Mouse (Mus musculus) midbrain, embryonic 16.5 days (tissue): ENCODE results near the gene Pigr. TPM values are rescaled to one million over a fixed set of nuclear protein-coding genes. Genes with fewer than 3 reads are reported as not detected.

Source experiments
- ATAC-seq: fragments of 200-750 bp; cut with Nextera tagmentation; 2 replicates; pipeline ENCODE4 v1.8.0; 2017; ENCODE audit warnings: moderate TSS enrichment
- H3K27ac ChIP-seq: fragments of 300-500 bp; sonication (generic); 2 replicates; pipeline ENCODE4 v1.5.1; 2014; ENCODE audit warnings: mild to moderate bottlenecking, low read length, mixed read lengths
- H3K27me3 ChIP-seq: fragments of 300-500 bp; sonication (generic); 2 replicates; pipeline ENCODE4 v1.6.1; 2014; ENCODE audit warnings: low read depth, low read length, mixed read lengths; ENCODE audit not compliant: control insufficient read depth, insufficient read depth
- H3K36me3 ChIP-seq: fragments of 300-500 bp; sonication (generic); 2 replicates; pipeline ENCODE4 v1.6.1; 2014; ENCODE audit warnings: mild to moderate bottlenecking, low read length, moderate library complexity, mixed read lengths; ENCODE audit not compliant: control insufficient read depth, insufficient read depth
- H3K4me1 ChIP-seq: fragments of 300-500 bp; sonication (generic); 2 replicates; pipeline ENCODE4 v1.6.1; 2014; ENCODE audit warnings: mild to moderate bottlenecking, low read length, mixed read lengths; ENCODE audit not compliant: control insufficient read depth, insufficient read depth
- H3K4me2 ChIP-seq: fragments of 300-500 bp; sonication (generic); 2 replicates; pipeline ENCODE4 v1.6.1; 2014; ENCODE audit warnings: mild to moderate bottlenecking, low read length, mixed read lengths
- H3K4me3 ChIP-seq: fragments of 300-500 bp; sonication (generic); 2 replicates; pipeline ENCODE4 v1.5.1; 2014; ENCODE audit warnings: low read depth, mild to moderate bottlenecking, low read length, moderate library complexity, mixed read lengths
- H3K9ac ChIP-seq: fragments of 300-500 bp; sonication (generic); 2 replicates; pipeline ENCODE4 v1.6.1; 2014; ENCODE audit warnings: low read depth, low read length, mixed read lengths
- H3K9me3 ChIP-seq: fragments of 300-500 bp; sonication (generic); replicated peaks from 2 replicates; pipeline ENCODE4 v1.6.1; 2014; ENCODE audit warnings: mild to moderate bottlenecking, low read length, mixed read lengths; ENCODE audit not compliant: control insufficient read depth, poor library complexity, severe bottlenecking
- WGBS: fragments of 180-500 bp; shearing (Covaris S2); extraction: QIAGEN DNeasy Blood & Tissue Kit; methylation state at CpG from one replicate; pipeline ENCODE4 v1.1.7; 2014; 5-methylcytosine and 5-hydroxymethylcytosine counted together
- polyA plus RNA-seq: library from polyadenylated mRNA; unstranded; fragments of >200 nt; fragmentation: Nextera tagmentation; extraction: Ambion mirVana; gene quantifications from 2 replicates; pipeline ENCODE4 v1.2.1, GENCODE M21; 2015

The Pigr gene
- polyA plus RNA-seq, 1 experiment from 2014 or later, result not detected

GRCm38 (mm10) chr1:130892446-130892845, 66.0 kb downstream of the Pigr start:
- no peaks in the 10 kb centered on the region for H3K9me3 ChIP-seq

GRCm38 (mm10) chr1:130893329-130894040, 67.0 kb downstream of the Pigr start:
- H3K36me3 ChIP-seq, result no peaks in the 10 kb centered on the region
- no peak overlapping the region for H3K4me2 ChIP-seq
- H3K27me3 ChIP-seq, result no peaks in the 10 kb centered on the region
- no peak overlapping the region for H3K9ac ChIP-seq
- no peaks in the 10 kb centered on the region for H3K4me1 ChIP-seq
- 72% methylated on average over 9 of the region's 9 CpGs for WGBS
- H3K4me3 ChIP-seq, result no peak overlapping the region
- no peak for ATAC-seq
- H3K9me3 ChIP-seq, result no peaks in the 10 kb centered on the region
- no peak overlapping the region for H3K27ac ChIP-seq

More at GRCm38 (mm10) chr1:130892446-130892845, 66.0 kb downstream of the Pigr start:
- 79% methylated on average over 1 of the region's 1 CpGs for WGBS
- H3K36me3 ChIP-seq, result no peaks in the 10 kb centered on the region
- H3K27me3 ChIP-seq, result no peaks in the 10 kb centered on the region
- no peak overlapping the region for H3K4me3 ChIP-seq
- no peak overlapping the region for H3K4me2 ChIP-seq
- no peak for ATAC-seq
- no peak overlapping the region for H3K9ac ChIP-seq
- no peak overlapping the region for H3K27ac ChIP-seq
- H3K4me1 ChIP-seq, result no peaks in the 10 kb centered on the region

- Histone ChIP-seq H3K27me3 (no peaks in the 10 kb centered on the region), H3K4me1 (no peaks in the 10 kb centered on the region), H3K36me3 (no peaks in the 10 kb centered on the region), H3K9ac (no peak overlapping the region), H3K4me2 (no peak overlapping the region), H3K9me3 (no peaks in the 10 kb centered on the region), H3K27ac (no peak overlapping the region), H3K4me3 (no peak overlapping the region)
- WGBS, result 18% methylated on average over 6 of the region's 6 CpGs
- ATAC-seq, result no peak
Observed at GRCm38 (mm10) chr1:130894468-130894867, 68.0 kb downstream of the Pigr start.

Other genes starting within 250 kb of the Pigr start
- gene Zp3r, start 197.1 kb upstream of the Pigr start, polyA plus RNA-seq, result not detected in 2 replicates
- 0.05 TPM in 1 of 2 replicates, not detected in the other for gene C4bp, start 165.1 kb upstream of the Pigr start, polyA plus RNA-seq
- gene Gm29427, start 110.9 kb upstream of the Pigr start, polyA plus RNA-seq, result not detected in 2 replicates
- 15.3 and 17.1 TPM in 2 replicates for gene Yod1, start 109.4 kb upstream of the Pigr start, polyA plus RNA-seq
- gene Pfkfb2, start 97.4 kb upstream of the Pigr start, polyA plus RNA-seq, result 24.1 and 26.6 TPM in 2 replicates
- 0.09 and 0.38 TPM in 2 replicates for gene AA986860, start 94.7 kb upstream of the Pigr start, polyA plus RNA-seq
- not detected in 2 replicates for gene Fcamr, start 25.8 kb upstream of the Pigr start, polyA plus RNA-seq
- gene Fcmr, start 39.0 kb downstream of the Pigr start, polyA plus RNA-seq, result 0.42 and 0.74 TPM in 2 replicates
- gene Il24, start 60.8 kb downstream of the Pigr start, polyA plus RNA-seq, result not detected in 2 replicates
- not detected in 2 replicates for gene Il20, start 84.8 kb downstream of the Pigr start, polyA plus RNA-seq
- not detected in 2 replicates for gene Il19, start 113.4 kb downstream of the Pigr start, polyA plus RNA-seq
- not detected in 2 replicates for gene Il10, start 193.2 kb downstream of the Pigr start, polyA plus RNA-seq